Mouse (Mus musculus): Measurements from ENCODE around the gene V1ra8. TPM values are rescaled to one million over a fixed set of nuclear protein-coding genes. Genes with fewer than 3 reads are reported as not detected.

Gene V1ra8
- polyA plus RNA-seq, 1 experiment from 2014 or later: not detected

Other genes starting within 250 kb of the V1ra8 start
- gene Vmn1r46, start 233.5 kb upstream of the V1ra8 start, polyA plus RNA-seq (2014; fragmentation: Nextera tagmentation; extraction: Ambion mirVana): not detected in 2 replicates
- not detected in 2 replicates for gene Vmn1r47, start 186.6 kb upstream of the V1ra8 start, polyA plus RNA-seq (2014; fragmentation: Nextera tagmentation; extraction: Ambion mirVana)
- not detected in 2 replicates for gene Vmn1r48, start 166.0 kb upstream of the V1ra8 start, polyA plus RNA-seq (2014; fragmentation: Nextera tagmentation; extraction: Ambion mirVana)
- gene Vmn1r49, start 124.3 kb upstream of the V1ra8 start, polyA plus RNA-seq (2014; fragmentation: Nextera tagmentation; extraction: Ambion mirVana): not detected in 2 replicates
- gene Vmn1r50, start 101.4 kb upstream of the V1ra8 start, polyA plus RNA-seq (2014; fragmentation: Nextera tagmentation; extraction: Ambion mirVana): not detected in 2 replicates
- gene Vmn1r51, start 80.2 kb upstream of the V1ra8 start, polyA plus RNA-seq (2014; fragmentation: Nextera tagmentation; extraction: Ambion mirVana): not detected in 2 replicates
- gene Vmn1r52, start 28.0 kb upstream of the V1ra8 start, polyA plus RNA-seq (2014; fragmentation: Nextera tagmentation; extraction: Ambion mirVana): not detected in 2 replicates
- gene Vmn1r53, start 21.6 kb downstream of the V1ra8 start, polyA plus RNA-seq (2014; fragmentation: Nextera tagmentation; extraction: Ambion mirVana): not detected in 2 replicates
- gene Vmn1r54, start 43.5 kb downstream of the V1ra8 start, polyA plus RNA-seq (2014; fragmentation: Nextera tagmentation; extraction: Ambion mirVana): not detected in 2 replicates
- not detected in 2 replicates for gene BC048671, start 98.4 kb downstream of the V1ra8 start, polyA plus RNA-seq (2014; fragmentation: Nextera tagmentation; extraction: Ambion mirVana)
- not detected in 2 replicates for gene Chst13, start 122.4 kb downstream of the V1ra8 start, polyA plus RNA-seq (2014; fragmentation: Nextera tagmentation; extraction: Ambion mirVana)
- not detected in 2 replicates for gene Uroc1, start 130.5 kb downstream of the V1ra8 start, polyA plus RNA-seq (2014; fragmentation: Nextera tagmentation; extraction: Ambion mirVana)
- 13.4 and 14.0 TPM in 2 replicates for gene Zxdc, start 166.7 kb downstream of the V1ra8 start, polyA plus RNA-seq (2014; fragmentation: Nextera tagmentation; extraction: Ambion mirVana)
- 3.0 and 3.1 TPM in 2 replicates for gene Cfap100, start 226.0 kb downstream of the V1ra8 start, polyA plus RNA-seq (2014; fragmentation: Nextera tagmentation; extraction: Ambion mirVana)